ENCODE assay signal across 8 mouse cellular contexts in genomic region chr1:74091611-74092224, GRCm38 (mm10). TPM values are rescaled to one million over a fixed set of nuclear protein-coding genes. Genes with fewer than 3 reads are reported as not detected.
DNase-seq lines count a peak whose midpoint lies in the region; ATAC-seq and TF ChIP-seq lines count a peak whose summit lies in the region.

No protein-coding gene starts in this region.

- no peak for TF ChIP-seq CTCF in lung, postnatal 0 days (IDR thresholded peaks at IDR 0.05)

- WGBS in lung, postnatal 0 days, result 31% methylated on average over 6 of the region's 6 CpGs
- WGBS in hindbrain, embryonic 11.5 days, result 28% methylated on average over 6 of the region's 6 CpGs
- WGBS in neural tube, embryonic 13.5 days, result 42% methylated on average over 6 of the region's 6 CpGs

- no peaks in the 10 kb centered on the region for H3K9me3 ChIP-seq in lung, postnatal 0 days (ENCODE audit: low read length)
- H3K9me3 ChIP-seq in hindbrain, embryonic 11.5 days (ENCODE audit: control insufficient read depth, low read length), result no peaks in the 10 kb centered on the region
- no peaks in the 10 kb centered on the region for H3K9me3 ChIP-seq in neural tube, embryonic 13.5 days

- peak overlapping the region; percentile 75 for H3K27ac ChIP-seq in lung, postnatal 0 days (ENCODE audit: low read length)
- H3K27ac ChIP-seq in hindbrain, embryonic 11.5 days (ENCODE audit: low read depth, low read length), result peak overlapping the region; percentile 58; the same call in 1 of the 2 replicates
- H3K27ac ChIP-seq in neural tube, embryonic 13.5 days (replicated peaks), result peak overlapping the region; percentile 74

- H3K4me3 ChIP-seq in lung, postnatal 0 days (ENCODE audit: low read depth, low read length), result no peak overlapping the region
- no peak overlapping the region for H3K4me3 ChIP-seq in hindbrain, embryonic 11.5 days (ENCODE audit: low read depth, low read length)
- H3K4me3 ChIP-seq in neural tube, embryonic 13.5 days, result no peak overlapping the region

- no peaks in the 10 kb centered on the region for H3K27me3 ChIP-seq in lung, postnatal 0 days (replicated peaks; ENCODE audit: insufficient read depth, low read length)
- H3K27me3 ChIP-seq in hindbrain, embryonic 11.5 days (ENCODE audit: control insufficient read depth, insufficient read depth, low read length), result peaks cover 6% of the 10 kb centered on the region; the same call in 1 of the 2 replicates
- H3K27me3 ChIP-seq in neural tube, embryonic 13.5 days, result peaks cover 9% of the 10 kb centered on the region; the same call in 1 of the 2 replicates

- 0 out of 2 replicates have a peak overlapping the region, but pooled peaks have one; percentile 15 for H3K4me2 ChIP-seq in lung, postnatal 0 days (replicated peaks; ENCODE audit: low read depth, low read length)
- no peak overlapping the region for H3K4me2 ChIP-seq in hindbrain, embryonic 11.5 days (replicated peaks; ENCODE audit: low read depth, low read length)
- H3K4me2 ChIP-seq in neural tube, embryonic 13.5 days, result 0 out of 2 replicates have a peak overlapping the region, but pooled peaks have one; percentile 39

- no peak overlapping the region for H3K9ac ChIP-seq in lung, postnatal 0 days (replicated peaks; ENCODE audit: low read depth)
- H3K9ac ChIP-seq in hindbrain, embryonic 11.5 days (ENCODE audit: low read depth, low read length), result peak overlapping the region; percentile 3; the same call in 1 of the 2 replicates
- H3K9ac ChIP-seq in neural tube, embryonic 13.5 days, result peak overlapping the region; percentile 56; the same call in 1 of the 2 replicates

- peaks cover 11% of the 10 kb centered on the region for H3K4me1 ChIP-seq in lung, postnatal 0 days (ENCODE audit: insufficient read depth, low read depth, low read length)
- H3K4me1 ChIP-seq in hindbrain, embryonic 11.5 days (replicated peaks; ENCODE audit: control insufficient read depth, insufficient read depth, low read length), result peaks cover 9% of the 10 kb centered on the region; the same call in 1 of the 2 replicates
- H3K4me1 ChIP-seq in neural tube, embryonic 13.5 days (replicated peaks), result peaks cover 51% of the 10 kb centered on the region

- no peaks in the 10 kb centered on the region for H3K36me3 ChIP-seq in lung, postnatal 0 days (ENCODE audit: insufficient read depth, low read length)
- no peaks in the 10 kb centered on the region for H3K36me3 ChIP-seq in hindbrain, embryonic 11.5 days (ENCODE audit: control insufficient read depth, insufficient read depth, low read length)
- no peaks in the 10 kb centered on the region for H3K36me3 ChIP-seq in neural tube, embryonic 13.5 days

- ATAC-seq in lung, postnatal 0 days, result peak; percentile 12; the same call in 1 of the 2 replicates
- peak; percentile 26; the same call in 1 of the 2 replicates for ATAC-seq in hindbrain, embryonic 11.5 days (ENCODE audit: low FRiP score)
- no peak for ATAC-seq in neural tube, embryonic 13.5 days (ENCODE audit: low read depth)

- DNase-seq in lung, postnatal 0 days (ENCODE audit: low spot score), result no peak
- no peak for DNase-seq in lung, postnatal 10 days
- peak; percentile 48 for DNase-seq in embryo, embryonic 9.5 days (ENCODE audit: extremely low spot score)
- DNase-seq in hindbrain, embryonic 11.5 days (ENCODE audit: low spot score), result peak; percentile 46
- DNase-seq in layer of hippocampus, adult 11-12 months (ENCODE audit: low spot score), result no peak
- no peak for DNase-seq in B cell, adult 2 months
- no peak for DNase-seq in thymus, postnatal 10 days (ENCODE audit: low spot score in 2 of 2)

- no peak for TF ChIP-seq EP300 in lung, postnatal 0 days (IDR thresholded peaks at IDR 0.05)

RNA-seq across cellular contexts. Expression of gene Tns1, which starts 32.5 kb away (rescaled TPM):
- polyA plus RNA-seq in lung, postnatal 0 days (2015; fragmentation: Nextera tagmentation; extraction: Ambion mirVana), result 184 and 185 TPM in 2 replicates
- polyA plus RNA-seq in hindbrain, embryonic 11.5 days (2014; fragmentation: Nextera tagmentation; extraction: Ambion mirVana), result 16.1 and 17.3 TPM in 2 replicates
- 15.8 and 17.0 TPM in 2 replicates for polyA plus RNA-seq in neural tube, embryonic 13.5 days (2015; fragmentation: Nextera tagmentation; extraction: Ambion mirVana)

RNA-seq across cellular contexts. Expression of gene Rufy4, which starts 33.6 kb away (rescaled TPM):
- polyA plus RNA-seq in lung, postnatal 0 days (2015; fragmentation: Nextera tagmentation; extraction: Ambion mirVana), result 0.42 and 0.43 TPM in 2 replicates
- polyA plus RNA-seq in hindbrain, embryonic 11.5 days (2014; fragmentation: Nextera tagmentation; extraction: Ambion mirVana), result 0.56 and 0.66 TPM in 2 replicates
- polyA plus RNA-seq in neural tube, embryonic 13.5 days (2015; fragmentation: Nextera tagmentation; extraction: Ambion mirVana), result 0.14 TPM in 1 of 2 replicates, not detected in the other

Comparison
In these comparisons a context has a peak if more than half of its experiments do, and no peak if none do; other contexts are left out.
1. DNase-seq: peak in embryo, embryonic 9.5 days (single experiment) and hindbrain, embryonic 11.5 days (single experiment); none in lung, postnatal 0 days (single experiment), lung, postnatal 10 days (single experiment), layer of hippocampus, adult 11-12 months (single experiment), B cell, adult 2 months (0 of 2) and thymus, postnatal 10 days (0 of 2).
2. RNA of gene Tns1, which starts 32.5 kb away (polyA plus RNA-seq): 184 to 185 TPM in lung, postnatal 0 days; 16.1 to 17.3 TPM in hindbrain, embryonic 11.5 days and 15.8 to 17.0 TPM in neural tube, embryonic 13.5 days; every median in the first group is over 10 times any median in the second.
3. Peak in every context shown above with its lines, with median percentiles within 50 percentile points of each other: H3K27ac ChIP-seq.